Mouse (Mus musculus) ES-Bruce4 (cell line): ENCODE measurements around the gene Ptpro.

ENCODE experiments used
- CTCF ChIP-seq: IDR thresholded peaks from one replicate; pipeline ENCODE4 v1.8.1; 2011; ENCODE audit warnings: low read depth, low read length
- EP300 ChIP-seq: IDR thresholded peaks from 2 replicates; pipeline ENCODE4 v1.6.1; 2011; ENCODE audit warnings: low read depth, low read length; ENCODE audit not compliant: insufficient read depth

DNA sequence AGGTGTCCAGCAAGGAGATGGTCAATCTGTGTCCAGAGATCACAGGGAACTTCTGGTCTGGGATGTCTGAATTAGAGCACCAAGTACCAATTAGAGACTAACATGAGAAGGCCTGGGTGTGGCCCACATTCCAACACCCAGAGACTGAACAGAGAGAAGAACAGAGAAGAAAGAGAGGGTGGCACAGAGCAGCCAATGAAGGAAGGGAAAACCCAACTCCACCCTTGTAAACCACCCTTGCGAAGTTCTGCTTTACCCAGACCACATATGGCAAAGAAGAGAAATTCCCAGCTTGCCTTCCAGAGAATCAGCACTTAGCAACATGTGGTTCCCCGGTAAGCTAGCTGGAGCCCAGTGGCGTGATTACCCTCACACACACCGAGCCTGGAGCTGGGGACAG is 152.1 kb downstream of the Ptpro start:
- TF ChIP-seq CTCF (no peak), EP300 (no peak)
